Mouse (Mus musculus) kidney, embryonic 16.5 days (tissue): ENCODE measurements around the gene Map3k5. TPM values are rescaled to one million over a fixed set of nuclear protein-coding genes. Genes with fewer than 3 reads are reported as not detected.

ENCODE experiments used
- ATAC-seq: fragments of 200-750 bp; cut with Nextera tagmentation; 2 replicates; pipeline ENCODE4 v1.8.0; 2017; ENCODE audit warnings: moderate TSS enrichment; ENCODE audit not compliant: low FRiP score, low TSS enrichment
- H3K27ac ChIP-seq: fragments of 300-500 bp; sonication (generic); 2 replicates; pipeline ENCODE4 v1.5.1; 2014; ENCODE audit warnings: low read length
- H3K27me3 ChIP-seq: fragments of 300-500 bp; sonication (generic); 2 replicates; pipeline ENCODE4 v1.6.1; 2014; ENCODE audit warnings: low read length, control low read depth, mixed read lengths; ENCODE audit not compliant: insufficient read depth
- H3K36me3 ChIP-seq: fragments of 300-500 bp; sonication (generic); 2 replicates; pipeline ENCODE4 v1.6.1; 2014; ENCODE audit warnings: low read length, control low read depth, mixed read lengths; ENCODE audit not compliant: insufficient read depth
- H3K4me1 ChIP-seq: fragments of 300-500 bp; sonication (generic); 2 replicates; pipeline ENCODE4 v1.6.1; 2014; ENCODE audit warnings: low read length, control low read depth, mixed read lengths; ENCODE audit not compliant: insufficient read depth
- H3K4me2 ChIP-seq: fragments of 300-500 bp; sonication (generic); replicated peaks from 2 replicates; pipeline ENCODE4 v1.6.1; 2014; ENCODE audit warnings: low read depth, low read length
- H3K4me3 ChIP-seq: fragments of 300-500 bp; sonication (generic); 2 replicates; pipeline ENCODE4 v1.5.1; 2014; ENCODE audit warnings: mild to moderate bottlenecking, low read length
- H3K9ac ChIP-seq: fragments of 300-500 bp; sonication (generic); replicated peaks from 2 replicates; pipeline ENCODE4 v1.6.1; 2014; ENCODE audit warnings: low read length
- H3K9me3 ChIP-seq: fragments of 300-500 bp; sonication (generic); 2 replicates; pipeline ENCODE4 v1.6.1; 2016; ENCODE audit warnings: low read length, control low read depth
- WGBS: fragments of 180-500 bp; shearing (Covaris S2); extraction: QIAGEN DNeasy Blood & Tissue Kit; methylation state at CpG from one replicate; pipeline ENCODE4 v1.1.7; 2014; 5-methylcytosine and 5-hydroxymethylcytosine counted together
- polyA plus RNA-seq: library from polyadenylated mRNA; unstranded; fragments of >200 nt; fragmentation: Nextera tagmentation; extraction: Ambion mirVana; gene quantifications from 2 replicates; pipeline ENCODE4 v1.2.1, GENCODE M21; 2015

The Map3k5 gene
- polyA plus RNA-seq, 1 experiment from 2014 or later = 2.4 TPM

DNA sequence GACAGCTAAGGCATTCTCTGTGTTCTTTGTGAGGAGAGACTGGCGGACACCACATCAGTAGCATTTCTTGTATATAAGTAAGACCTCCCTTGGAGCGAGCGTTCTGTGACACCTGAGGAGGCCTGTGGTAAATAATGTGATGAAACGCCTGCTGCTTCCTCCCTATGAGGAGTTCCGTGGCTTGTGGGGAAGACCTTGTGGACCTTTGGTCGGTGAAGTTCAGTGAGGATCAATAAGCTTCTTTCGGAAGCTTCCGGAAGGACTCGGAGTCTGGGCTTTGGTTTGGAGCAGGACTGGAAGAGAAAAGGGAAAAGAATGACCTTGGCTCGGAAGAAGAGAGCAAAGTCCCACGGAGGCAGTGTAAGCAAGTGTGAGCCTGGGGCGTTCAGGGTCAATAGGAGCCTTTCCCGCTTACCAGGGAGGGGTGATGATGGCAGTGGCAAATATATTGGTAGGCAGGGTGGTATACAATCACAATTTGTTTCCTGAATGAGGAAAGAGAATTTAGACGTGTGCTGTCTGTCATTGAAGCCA is 136.4 kb downstream of the Map3k5 start:
- Histone ChIP-seq H3K9me3 (no peaks in the 10 kb centered on the region), H3K4me1 (no peaks in the 10 kb centered on the region), H3K4me3 (no peak overlapping the region), H3K36me3 (no peaks in the 10 kb centered on the region), H3K9ac (no peak overlapping the region), H3K27ac (no peak overlapping the region), H3K4me2 (no peak overlapping the region), H3K27me3 (no peaks in the 10 kb centered on the region)
- 74% methylated on average over 14 of the region's 14 CpGs for WGBS
- ATAC-seq = no peak

DNA sequence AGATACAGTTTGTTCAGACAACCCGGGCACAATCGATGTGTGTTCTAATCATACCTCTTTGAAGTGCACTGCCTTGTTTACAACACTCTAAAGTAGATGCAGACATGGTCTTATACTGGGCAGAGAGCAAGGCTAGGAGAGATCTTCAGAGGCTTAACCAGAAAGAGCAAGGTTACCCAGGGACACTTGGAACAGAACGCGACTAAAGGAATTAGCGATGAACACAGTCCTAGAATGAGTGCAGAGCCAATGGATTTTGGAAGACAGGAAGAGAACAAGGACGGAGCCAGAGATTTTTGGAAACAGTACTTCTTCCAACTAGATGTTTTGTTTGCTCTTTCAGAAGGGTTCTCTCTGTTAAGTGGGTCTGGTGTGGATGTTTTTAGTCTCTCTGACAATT is 137.4 kb downstream of the Map3k5 start:
- WGBS = 91% methylated on average over 6 of the region's 6 CpGs
- Histone ChIP-seq H3K4me3 (no peak overlapping the region), H3K9me3 (no peaks in the 10 kb centered on the region)

DNA sequence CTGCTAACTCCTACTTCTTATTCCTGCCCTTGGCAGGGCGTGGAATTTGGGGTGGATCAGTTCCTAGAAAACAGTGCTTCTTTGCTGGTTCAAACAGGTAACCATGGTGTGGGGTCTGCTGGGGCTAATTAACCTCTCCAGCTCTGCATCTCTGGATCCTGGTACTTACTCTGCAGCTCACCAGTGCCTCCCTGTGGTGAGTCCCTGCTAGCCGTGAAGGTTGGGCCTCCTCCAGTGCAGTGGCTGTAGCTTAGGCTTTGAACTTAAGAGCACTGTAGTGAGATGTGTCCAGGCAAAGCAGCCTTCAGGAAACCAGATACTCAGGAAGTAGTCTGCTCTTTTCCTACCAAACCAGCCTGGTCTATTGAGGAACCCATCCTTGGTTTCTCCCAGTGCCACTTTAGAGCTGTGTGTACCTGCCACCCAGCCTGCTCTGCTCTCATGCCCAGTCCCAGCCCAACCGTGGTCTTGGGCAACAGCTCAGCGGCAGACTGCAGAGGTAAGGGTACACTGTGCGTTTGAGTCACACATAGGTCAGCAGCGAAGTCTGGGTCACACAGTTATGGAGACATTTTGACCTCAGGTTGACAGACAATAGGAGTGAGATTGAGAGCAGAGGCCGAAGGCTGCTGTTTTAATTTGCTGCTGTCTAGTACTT is 139.1 kb downstream of the Map3k5 start:
- Histone ChIP-seq H3K4me1 (no peaks in the 10 kb centered on the region), H3K4me3 (no peak overlapping the region), H3K4me2 (no peak overlapping the region), H3K9me3 (no peaks in the 10 kb centered on the region), H3K9ac (no peak overlapping the region), H3K27ac (no peak overlapping the region), H3K36me3 (no peaks in the 10 kb centered on the region), H3K27me3 (no peaks in the 10 kb centered on the region)
- ATAC-seq = peak; percentile 88
- WGBS = 63% methylated on average over 7 of the region's 7 CpGs

More for the DNA sequence above, 137.4 kb downstream of the Map3k5 start:
- Histone ChIP-seq H3K9ac (no peak overlapping the region), H3K36me3 (no peaks in the 10 kb centered on the region), H3K27me3 (no peaks in the 10 kb centered on the region), H3K27ac (no peak overlapping the region), H3K4me1 (no peaks in the 10 kb centered on the region), H3K4me2 (no peak overlapping the region)
- ATAC-seq = no peak

DNA sequence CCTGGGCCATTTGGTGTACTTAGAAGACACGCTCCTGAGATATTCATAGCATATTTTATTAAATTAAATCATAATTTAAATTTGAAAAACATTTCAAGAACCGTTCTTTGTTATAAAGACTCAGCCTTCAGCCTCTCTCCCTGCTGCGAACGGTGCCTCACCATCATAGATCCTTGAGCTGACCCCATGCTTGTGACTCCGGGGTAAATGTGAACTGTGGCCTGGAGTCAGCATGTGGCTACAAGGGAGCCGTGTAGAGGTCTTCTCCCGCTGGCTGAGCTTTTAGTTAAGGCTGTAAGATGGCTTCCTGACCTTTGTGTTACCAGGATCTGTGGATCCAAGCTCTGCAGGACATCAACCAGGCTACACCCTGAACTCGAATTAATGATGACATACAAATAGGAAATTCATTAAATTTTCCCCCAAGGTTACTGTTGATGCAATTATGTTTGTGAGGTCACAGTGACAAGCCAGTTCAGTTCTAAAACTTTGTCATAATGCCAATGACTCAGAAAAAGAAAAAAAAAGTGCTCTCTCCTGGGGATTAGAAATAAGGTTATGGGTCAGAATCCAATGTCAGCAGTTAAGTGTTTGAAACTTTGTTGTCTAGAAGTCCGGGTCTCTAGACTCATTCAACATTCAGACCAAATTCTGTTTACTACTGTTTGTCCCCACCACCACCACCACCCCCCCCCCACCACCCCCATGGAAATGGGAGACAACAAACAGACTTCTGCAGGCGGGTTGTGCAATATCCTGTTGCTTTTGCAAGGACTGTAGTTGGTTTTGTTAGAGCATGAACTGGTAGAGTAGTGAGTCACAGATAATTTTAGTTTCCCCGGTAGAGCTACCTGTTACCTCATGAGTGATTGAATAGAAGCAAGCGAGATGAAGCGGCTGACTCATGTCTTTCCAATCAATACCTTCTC is 142.5 kb downstream of the Map3k5 start:
- Histone ChIP-seq H3K27me3 (no peaks in the 10 kb centered on the region), H3K36me3 (no peaks in the 10 kb centered on the region), H3K4me2 (no peak overlapping the region), H3K27ac (no peak overlapping the region), H3K9ac (no peak overlapping the region), H3K4me1 (no peaks in the 10 kb centered on the region), H3K4me3 (no peak overlapping the region), H3K9me3 (no peaks in the 10 kb centered on the region)
- 78% methylated on average over 13 of the region's 13 CpGs for WGBS
- no peak for ATAC-seq

DNA sequence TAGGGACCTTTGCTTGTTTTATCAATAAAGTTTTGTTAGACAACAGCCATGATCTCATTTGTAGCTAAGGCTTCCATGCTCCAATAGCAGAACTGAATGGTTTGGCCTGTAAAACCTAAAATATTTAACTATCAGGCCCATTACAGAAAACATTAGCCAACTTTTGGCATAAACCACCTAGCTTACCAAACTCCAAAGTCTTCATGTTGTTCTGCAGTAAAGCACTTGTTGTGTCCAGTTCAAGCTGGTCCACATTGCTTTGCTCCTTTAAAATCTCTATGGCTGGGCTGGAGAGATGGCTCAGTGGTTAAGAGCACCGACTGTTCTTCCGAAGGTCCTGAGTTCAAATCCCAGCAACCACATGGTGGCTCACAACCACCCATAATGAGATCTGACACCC is 144.1 kb downstream of the Map3k5 start:
- Histone ChIP-seq H3K9me3 (no peaks in the 10 kb centered on the region), H3K4me3 (no peak overlapping the region), H3K27me3 (no peaks in the 10 kb centered on the region), H3K9ac (no peak overlapping the region), H3K4me1 (no peaks in the 10 kb centered on the region), H3K4me2 (no peak overlapping the region), H3K36me3 (0 out of 2 replicates have a peak, but pooled peaks cover 9% of the 10 kb centered on the region), H3K27ac (no peak overlapping the region)
- no peak for ATAC-seq
- WGBS = 95% methylated on average over 2 of the region's 2 CpGs

DNA sequence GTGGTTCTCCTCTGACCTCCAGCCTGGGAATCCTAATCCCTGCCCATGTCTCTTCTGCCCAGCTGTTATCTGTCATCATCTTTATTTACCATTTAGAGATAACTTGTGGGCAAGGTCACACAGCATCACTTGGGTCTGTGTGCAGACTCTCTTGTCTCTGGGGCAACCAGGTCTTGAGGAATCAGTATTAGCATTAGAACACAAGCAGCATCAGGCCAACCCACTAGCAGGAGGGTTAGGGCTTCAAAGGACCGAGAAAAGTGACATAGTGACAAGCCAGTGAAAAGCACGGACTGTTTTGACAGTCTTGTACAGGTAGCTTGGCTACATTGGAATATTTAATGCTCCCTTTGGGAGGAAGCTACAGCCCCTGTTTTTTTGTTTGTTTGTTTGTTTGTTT is 153.6 kb downstream of the Map3k5 start:
- Histone ChIP-seq H3K27ac (no peak overlapping the region), H3K4me3 (no peak overlapping the region), H3K27me3 (no peaks in the 10 kb centered on the region), H3K9me3 (no peaks in the 10 kb centered on the region), H3K4me2 (no peak overlapping the region), H3K4me1 (no peaks in the 10 kb centered on the region), H3K9ac (no peak overlapping the region), H3K36me3 (no peaks in the 10 kb centered on the region)
- 68% methylated on average over 2 of the region's 2 CpGs for WGBS
- no peak for ATAC-seq

DNA sequence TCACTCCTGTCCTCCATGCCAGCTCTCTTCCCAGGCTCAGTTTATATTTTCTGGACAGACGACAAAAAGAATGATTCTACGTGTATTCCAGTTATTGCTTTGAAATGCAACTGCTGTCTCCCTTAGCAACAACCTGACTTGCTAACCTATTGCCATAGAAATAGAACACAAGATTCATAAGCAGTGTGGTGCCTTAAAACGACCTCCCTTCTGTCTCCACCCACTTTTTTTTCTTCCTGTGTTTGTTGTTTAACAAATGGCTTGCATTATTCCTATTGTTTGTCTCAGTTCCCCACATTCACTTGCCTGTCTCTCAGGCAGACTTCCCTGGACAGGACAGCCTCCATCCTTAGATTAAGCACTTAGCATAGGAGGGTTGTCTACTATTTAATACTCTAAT is 154.8 kb downstream of the Map3k5 start:
- no peaks in the 10 kb centered on the region for H3K9me3 ChIP-seq
- H3K9ac ChIP-seq = no peak overlapping the region
- ATAC-seq = no peak
- H3K27ac ChIP-seq = no peak overlapping the region
- H3K4me1 ChIP-seq = no peaks in the 10 kb centered on the region
- no peaks in the 10 kb centered on the region for H3K36me3 ChIP-seq
- H3K27me3 ChIP-seq = no peaks in the 10 kb centered on the region
- H3K4me2 ChIP-seq = no peak overlapping the region
- H3K4me3 ChIP-seq = no peak overlapping the region
- WGBS = 68% methylated on average over 3 of the region's 3 CpGs

DNA sequence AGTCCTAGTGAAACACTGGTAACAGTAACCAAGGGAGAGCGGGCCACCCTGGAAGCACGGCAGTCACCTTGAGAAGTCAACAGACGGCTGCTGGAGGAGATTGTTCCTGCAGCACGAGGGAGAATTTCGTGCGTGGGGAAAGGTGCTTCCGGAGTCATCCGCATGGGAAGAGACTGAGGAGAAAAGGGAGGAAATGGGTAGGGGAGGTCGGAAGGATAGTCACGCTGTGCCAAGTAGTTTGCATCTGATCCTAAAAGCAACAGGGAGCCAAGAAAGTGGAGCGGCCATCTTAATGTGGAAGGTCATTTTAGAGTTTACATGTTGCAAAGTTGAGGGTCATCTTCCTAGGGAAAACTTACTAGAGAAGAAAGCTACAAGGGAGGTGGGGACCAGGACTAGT is 155.9 kb downstream of the Map3k5 start:
- no peaks in the 10 kb centered on the region for H3K9me3 ChIP-seq
- no peak overlapping the region for H3K4me2 ChIP-seq
- no peak overlapping the region for H3K9ac ChIP-seq
- ATAC-seq = no peak
- H3K4me1 ChIP-seq = no peaks in the 10 kb centered on the region
- no peaks in the 10 kb centered on the region for H3K36me3 ChIP-seq
- no peaks in the 10 kb centered on the region for H3K27me3 ChIP-seq
- H3K4me3 ChIP-seq = no peak overlapping the region
- 91% methylated on average over 11 of the region's 11 CpGs for WGBS
- H3K27ac ChIP-seq = no peak overlapping the region

DNA sequence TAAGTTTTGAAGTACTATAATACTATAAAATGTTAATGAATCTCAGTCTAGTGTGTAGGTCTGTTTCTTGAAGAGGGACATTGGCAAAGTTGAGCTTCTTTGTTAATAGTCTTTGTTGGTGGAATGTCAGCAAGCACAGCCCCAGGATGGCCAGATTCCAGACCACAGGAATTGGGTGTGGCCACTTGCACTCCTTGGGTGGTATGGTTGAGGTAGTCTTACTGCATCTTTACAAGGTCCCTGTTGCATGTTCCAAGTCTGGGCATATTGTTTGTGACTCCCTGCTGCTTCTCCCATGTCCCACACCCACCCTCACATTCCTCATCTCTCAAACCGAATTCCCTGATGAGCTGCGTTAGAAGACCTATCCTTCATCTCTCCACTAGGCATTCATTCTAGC is 157.1 kb downstream of the Map3k5 start:
- H3K9me3 ChIP-seq = no peaks in the 10 kb centered on the region
- H3K4me2 ChIP-seq = no peak overlapping the region
- WGBS = 91% methylated on average over 2 of the region's 2 CpGs
- ATAC-seq = no peak
- no peak overlapping the region for H3K4me3 ChIP-seq
- no peaks in the 10 kb centered on the region for H3K27me3 ChIP-seq
- no peaks in the 10 kb centered on the region for H3K4me1 ChIP-seq
- H3K27ac ChIP-seq = no peak overlapping the region
- no peak overlapping the region for H3K9ac ChIP-seq
- no peaks in the 10 kb centered on the region for H3K36me3 ChIP-seq

DNA sequence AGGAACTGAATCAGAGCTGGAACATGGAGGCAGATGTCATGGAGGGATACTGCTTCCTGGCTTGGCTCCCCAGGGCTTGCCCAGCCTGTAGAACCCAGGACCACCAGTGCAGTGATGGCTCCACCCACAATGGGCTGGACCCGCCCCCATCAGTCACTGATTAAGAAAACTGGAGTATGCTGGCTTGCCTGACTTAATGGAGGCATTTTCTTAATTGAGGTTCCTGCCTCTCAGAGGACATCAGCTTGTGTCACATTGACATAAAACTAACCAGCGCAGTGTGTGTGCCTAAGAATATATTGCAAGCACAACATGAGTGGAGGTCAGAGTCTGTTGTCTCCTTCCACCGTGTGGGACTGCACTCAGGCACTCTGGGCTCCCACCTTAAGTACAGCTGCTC is 158.1 kb downstream of the Map3k5 start:
- no peaks in the 10 kb centered on the region for H3K9me3 ChIP-seq
- no peaks in the 10 kb centered on the region for H3K4me1 ChIP-seq
- no peak overlapping the region for H3K27ac ChIP-seq
- 65% methylated on average over 3 of the region's 3 CpGs for WGBS
- no peaks in the 10 kb centered on the region for H3K27me3 ChIP-seq
- H3K9ac ChIP-seq = no peak overlapping the region
- H3K4me2 ChIP-seq = no peak overlapping the region
- H3K36me3 ChIP-seq = no peaks in the 10 kb centered on the region
- ATAC-seq = no peak
- H3K4me3 ChIP-seq = no peak overlapping the region
